Mouse (Mus musculus) ES-E14 (cell line): ENCODE results near the gene Mief1.

ENCODE experiments used
- ZC3H11A ChIP-seq: IDR thresholded peaks from 2 replicates; pipeline ENCODE4 v1.6.1; 2012; ENCODE audit warnings: low read depth, mild to moderate bottlenecking, inconsistent platforms, low read length, borderline replicate concordance
- ZNF384 ChIP-seq: IDR thresholded peaks from 2 replicates; pipeline ENCODE4 v1.6.1; 2012; ENCODE audit warnings: low read depth, low read length, inconsistent platforms

- no peak for TF ChIP-seq ZNF384
- no peak for TF ChIP-seq ZC3H11A
Observed at GRCm38 (mm10) chr15:80248596-80248995, 14.8 kb downstream of the Mief1 start.
